Mouse (Mus musculus) hematopoietic stem cell, adult 5-6 weeks (primary cell): Measurements from ENCODE around the gene D630023F18Rik. TPM values are rescaled to one million over a fixed set of nuclear protein-coding genes. Genes with fewer than 3 reads are reported as not detected.

Source experiments
- ATAC-seq, 2 experiments: fragments of 125-278 bp in 1 of 2; replicated peaks in 1 of 2; 2 replicates each; pipeline ENCODE4 v1.8.0; 2016 to 2017; ENCODE audit warnings: inconsistent platforms in 2 of 2, mild to moderate bottlenecking in 2 of 2, moderate number of reproducible peaks in 2 of 2, low read depth in 1 of 2, moderate TSS enrichment in 1 of 2; ENCODE audit not compliant: low FRiP score in 2 of 2, poor library complexity in 2 of 2, severe bottlenecking in 2 of 2, insufficient read depth in 1 of 2, low TSS enrichment in 1 of 2
- total RNA-seq: library from RNA; stranded (forward); fragments of 172-1452, 232-1000 nt; gene quantifications from 2 replicates; pipeline ENCODE4 v1.2.3, GENCODE M21; 2017

The D630023F18Rik gene
- total RNA-seq, 1 experiment from 2014 or later, result not detected

DNA sequence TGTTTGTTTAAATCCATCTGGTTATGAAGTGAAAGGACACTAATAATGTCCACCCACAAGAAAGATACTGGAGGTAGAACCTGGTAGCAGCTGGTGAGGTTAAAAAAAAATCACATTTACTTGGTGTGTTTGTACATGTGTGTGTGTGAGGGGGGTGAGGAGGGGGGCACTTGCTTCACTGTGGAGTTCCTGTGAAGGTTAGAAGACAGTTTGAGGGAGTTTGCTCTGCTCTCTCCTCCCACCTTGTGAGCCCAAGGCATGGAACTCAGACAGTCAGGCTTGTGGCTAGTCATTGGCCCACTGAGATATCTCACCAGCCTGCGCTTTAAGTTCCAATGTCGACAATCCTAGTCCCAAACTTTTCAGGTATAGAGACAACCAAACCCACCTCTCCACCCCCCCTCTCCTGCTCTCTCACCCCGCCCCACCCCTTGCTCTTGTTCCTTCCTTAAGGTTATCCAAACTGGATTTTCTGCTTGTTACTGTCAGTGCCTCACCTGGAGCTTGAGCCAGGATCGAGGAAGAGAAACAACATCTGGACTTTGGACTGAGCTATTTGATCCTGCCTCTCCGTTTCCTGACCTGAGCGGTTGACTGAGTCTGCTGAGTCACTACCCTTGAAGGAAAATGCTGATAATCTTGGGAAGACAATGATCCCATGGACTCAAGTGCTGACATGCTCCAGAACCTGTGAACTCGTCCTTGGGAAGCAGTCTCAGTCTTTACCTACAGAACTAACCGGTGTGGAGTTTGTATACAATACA, 4.7 kb downstream of the D630023F18Rik start:
- no peak for ATAC-seq

DNA sequence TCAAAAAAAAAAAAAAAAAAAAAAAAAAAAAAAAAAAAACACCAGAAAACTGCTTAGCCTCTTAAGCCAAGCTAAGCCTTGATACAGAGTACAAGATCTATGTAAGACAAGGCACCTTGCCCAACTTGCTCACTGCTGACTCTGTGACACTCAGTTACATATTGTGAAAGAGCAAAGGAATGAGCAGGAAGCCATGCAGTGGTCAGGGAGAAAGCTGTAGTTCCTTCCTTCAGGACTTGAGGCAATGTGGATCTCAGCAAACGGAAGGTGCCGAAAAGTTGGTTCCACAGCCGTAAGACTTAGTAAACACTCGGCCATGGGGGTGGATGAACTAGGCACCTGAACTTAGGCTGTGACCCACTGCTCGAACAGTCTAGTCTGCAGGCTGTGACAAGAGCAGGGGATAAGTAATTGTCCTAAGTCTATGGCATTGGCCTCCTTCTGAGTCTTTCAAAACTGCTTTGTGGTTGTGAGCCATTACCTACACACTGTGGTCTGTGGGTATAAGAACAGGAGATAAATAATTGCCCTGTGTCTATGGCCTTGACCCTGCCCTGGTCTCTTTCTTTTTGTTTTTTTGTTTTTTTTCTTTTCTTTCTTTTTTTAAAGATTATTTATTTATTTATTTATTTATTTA, 9.4 kb downstream of the D630023F18Rik start:
- peak in 1 of 2 experiments; percentile 63; a peak in 2 of 4 replicates for ATAC-seq

DNA sequence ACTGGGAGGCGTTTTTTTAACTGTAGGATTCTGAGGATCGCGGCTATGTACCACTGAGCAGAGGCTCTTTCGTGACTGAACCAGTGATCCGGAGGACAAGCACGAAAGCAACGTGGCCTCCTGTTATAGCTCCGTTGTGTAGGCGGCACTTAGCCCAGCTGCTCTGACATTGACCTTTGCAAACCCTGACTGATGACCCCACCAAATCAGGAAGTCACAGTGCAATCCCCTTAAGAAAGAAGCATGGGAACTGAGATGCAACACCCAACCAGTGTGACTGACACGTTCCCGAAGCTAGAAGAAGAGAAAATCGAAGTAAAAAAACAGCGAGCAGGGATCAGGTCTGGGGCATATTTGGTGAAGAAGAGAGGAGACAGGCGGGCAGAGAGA, 10.2 kb downstream of the D630023F18Rik start:
- ATAC-seq, result peak in 1 of 2 experiments; percentile 54; a peak in 2 of 4 replicates

DNA sequence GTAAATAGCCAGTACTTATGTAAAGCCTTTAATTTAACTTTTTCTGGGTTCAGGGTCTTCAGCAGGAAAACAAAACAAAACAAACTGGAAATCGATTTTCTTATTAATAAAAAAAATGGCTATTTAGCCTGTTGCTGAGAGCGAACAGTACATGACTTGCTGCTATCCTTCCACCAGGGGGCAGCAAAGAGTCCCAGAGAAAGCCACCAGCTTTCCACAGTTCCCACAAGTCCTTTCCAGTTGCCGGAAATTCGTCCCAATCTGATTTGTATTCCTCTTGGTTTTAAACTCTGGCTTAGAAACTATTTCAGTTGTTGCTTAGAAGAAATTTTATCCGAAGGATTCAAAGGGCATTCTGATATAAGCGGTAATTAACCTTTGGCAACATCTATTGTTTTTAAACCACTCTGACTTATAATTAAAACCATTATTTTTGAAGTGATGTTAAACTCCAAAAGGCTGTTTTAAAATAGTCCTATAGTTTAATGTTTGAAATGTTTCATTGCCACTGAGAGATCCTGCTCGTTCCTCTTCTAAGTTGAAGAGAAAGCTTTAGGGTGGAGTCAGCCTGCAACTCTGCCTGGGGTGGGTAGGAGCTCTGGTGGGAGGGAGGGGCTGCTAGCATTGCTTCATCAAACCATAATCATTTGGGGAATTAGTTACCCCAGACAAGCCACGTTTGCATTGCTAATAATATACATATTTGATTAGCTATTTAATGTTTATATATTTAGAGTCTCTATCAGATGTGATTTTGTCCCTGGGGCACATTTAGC, 10.8 kb downstream of the D630023F18Rik start:
- peak in 1 of 2 experiments; percentile 30; a peak in 1 of 4 replicates for ATAC-seq

DNA sequence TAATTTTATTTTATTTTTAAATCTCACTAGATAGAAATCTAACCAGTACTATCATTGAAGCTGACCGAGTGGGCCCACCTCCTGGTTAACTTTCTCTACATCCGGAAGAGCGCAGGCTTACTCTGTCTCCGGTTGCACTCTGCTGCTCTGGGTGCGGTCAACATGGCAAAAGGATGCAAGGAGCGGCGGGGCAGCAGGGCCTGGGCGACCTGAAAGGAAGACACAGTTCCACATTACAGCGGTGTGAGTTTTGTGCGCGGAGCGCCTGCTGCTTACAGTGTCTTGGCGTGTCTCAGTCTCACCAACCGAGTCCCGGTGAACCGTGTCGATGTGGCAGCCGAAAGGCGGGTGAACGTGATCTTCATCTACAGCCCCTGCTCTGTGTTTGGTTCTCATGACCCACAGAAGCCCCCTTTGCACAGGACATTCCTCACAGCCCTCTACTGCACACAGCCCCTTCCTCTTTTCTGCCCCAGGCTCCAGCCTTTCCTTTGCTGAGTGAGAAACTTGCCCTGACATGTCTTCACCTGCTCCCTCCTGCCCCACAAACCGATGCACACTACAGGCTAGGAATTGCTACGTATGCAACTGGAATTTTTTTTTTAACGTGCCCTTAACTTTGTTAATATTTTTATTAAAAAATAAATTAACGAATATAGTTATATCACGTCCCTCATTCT, 13.1 kb downstream of the D630023F18Rik start:
- ATAC-seq, result no peak; a peak in 1 of 4 replicates

DNA sequence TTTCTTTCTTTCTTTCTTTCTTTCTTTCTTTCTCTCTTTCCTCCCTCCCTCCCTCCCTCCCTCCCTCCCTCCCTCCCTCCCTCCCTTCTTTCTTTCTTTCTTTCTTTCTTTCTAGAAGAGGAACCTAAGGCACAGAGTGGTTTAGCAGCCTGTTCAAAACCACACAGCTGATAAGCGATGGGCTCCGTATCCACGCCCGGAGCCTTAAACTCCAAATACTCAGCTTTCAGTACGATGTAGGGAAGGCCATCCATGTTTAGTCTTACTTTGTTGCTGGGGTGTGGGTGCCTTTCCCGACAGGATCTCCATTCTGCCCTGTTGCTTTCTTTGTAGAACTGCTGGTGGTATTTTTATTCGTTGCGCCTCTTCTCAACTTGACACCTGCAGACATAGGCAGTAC, 13.8 kb downstream of the D630023F18Rik start:
- ATAC-seq, result no peak

DNA sequence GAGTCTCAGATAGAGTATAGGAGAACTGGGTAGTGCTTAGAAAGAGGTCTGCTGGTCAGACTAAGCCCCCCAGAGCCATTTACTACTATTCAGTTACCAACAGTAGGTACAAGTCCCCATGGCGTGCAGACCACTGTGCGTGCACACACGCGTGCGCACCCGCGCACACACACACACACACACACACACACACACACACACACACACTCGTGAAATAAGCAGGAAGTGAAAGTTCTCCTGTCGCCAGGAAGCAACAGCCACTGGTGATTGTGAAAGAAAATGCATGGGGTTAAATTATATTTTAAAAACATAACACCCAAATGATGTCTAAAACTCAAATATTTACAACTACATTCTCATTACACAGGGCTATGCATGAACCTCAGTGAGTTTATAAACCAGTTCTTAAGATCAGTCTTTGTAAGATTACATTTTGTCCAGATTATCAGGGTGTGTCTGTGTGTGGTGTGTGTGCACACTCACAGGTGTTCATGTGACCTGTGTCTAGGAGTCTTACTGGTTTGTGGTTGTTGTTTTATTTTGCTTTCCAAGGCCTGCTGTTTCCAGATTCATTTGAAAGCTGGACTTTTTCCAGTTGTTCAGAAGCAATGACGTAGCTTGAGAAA, 15.2 kb downstream of the D630023F18Rik start:
- peak in 1 of 2 experiments; percentile 56; a peak in 1 of 4 replicates for ATAC-seq

DNA sequence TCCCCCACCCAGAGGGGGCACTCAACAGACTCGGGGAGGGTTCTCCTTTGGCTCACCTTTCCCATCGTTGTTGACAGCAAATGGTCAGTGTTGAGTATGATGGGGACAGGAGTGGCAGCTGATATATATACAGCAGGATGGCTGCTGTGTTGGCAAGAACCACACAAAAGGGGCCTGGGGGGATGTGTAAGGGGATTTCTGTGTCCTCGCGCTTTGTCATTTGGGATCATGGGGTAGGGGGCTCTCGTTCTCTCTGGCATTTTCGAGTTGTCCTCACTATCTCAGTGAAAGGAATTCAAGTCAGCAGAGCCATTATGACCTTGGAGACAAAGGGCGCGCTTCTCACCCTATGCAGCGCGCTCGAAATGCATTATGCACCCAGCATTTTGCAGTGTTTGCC, 19.7 kb downstream of the D630023F18Rik start, which contains the start of gene Cryga:
TSS of gene Cryga (minus strand) at position 101 of the 400 bp plus-strand sequence.
- ATAC-seq, result no peak

DNA sequence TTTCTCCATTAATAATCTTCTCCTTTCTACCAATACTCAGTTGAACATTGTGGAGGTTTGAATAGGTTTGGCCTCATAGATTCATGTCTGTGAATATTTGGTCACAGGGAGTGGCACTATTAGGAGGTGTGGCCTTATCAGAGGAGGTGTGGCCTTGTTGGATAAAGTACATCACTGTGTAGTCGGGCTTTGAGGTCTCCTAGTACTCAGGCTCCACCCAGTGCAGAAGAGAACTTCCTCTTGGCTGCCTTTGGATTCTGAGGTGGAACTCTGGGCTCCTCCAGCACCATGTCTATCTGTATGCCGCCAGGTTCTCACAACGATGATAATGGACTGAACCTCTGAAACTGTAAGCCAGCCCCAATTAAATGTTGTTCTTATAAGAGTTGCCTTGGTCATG, 26.1 kb downstream of the D630023F18Rik start:
- ATAC-seq, result no peak

DNA sequence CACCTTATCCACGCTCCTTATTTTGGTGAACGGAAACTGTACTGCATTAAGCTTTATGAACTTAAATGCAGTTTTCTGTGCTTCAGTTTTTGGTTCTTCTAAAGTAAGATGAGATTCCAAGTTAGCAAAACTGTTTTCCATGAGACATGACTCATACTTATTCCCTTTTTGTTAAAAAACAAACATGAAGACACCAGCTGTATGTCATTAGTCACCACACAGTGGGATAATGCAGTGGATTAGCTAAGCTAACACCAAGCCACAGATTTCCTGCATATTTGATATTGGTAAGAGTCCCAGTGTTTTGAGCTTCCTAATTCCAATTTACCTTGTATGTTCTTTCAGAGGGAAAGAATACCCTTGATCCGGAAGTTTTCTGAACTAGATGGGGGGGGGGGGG, 31.4 kb downstream of the D630023F18Rik start:
- no peak for ATAC-seq

DNA sequence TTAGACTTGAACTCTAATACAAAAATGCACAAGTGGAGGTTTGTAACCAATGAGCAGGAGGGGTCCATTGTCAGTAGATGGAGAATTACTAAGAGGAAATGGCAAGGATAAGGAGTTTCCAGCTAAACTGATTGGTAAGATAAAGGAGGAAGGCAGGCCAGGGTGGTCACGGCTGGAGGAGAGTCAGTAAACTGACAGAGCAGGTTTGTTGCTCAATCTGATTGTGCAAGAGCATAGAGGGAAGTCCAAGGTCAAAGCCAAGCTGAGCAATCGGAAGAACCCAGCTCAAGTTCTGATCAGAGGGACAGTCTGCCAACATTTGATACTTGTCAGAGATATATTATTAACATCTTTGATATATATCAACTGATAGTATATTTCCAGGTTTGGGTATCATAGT, 32.6 kb downstream of the D630023F18Rik start:
- peak; percentile 46 to 78; a peak in 3 of 4 replicates for ATAC-seq

DNA sequence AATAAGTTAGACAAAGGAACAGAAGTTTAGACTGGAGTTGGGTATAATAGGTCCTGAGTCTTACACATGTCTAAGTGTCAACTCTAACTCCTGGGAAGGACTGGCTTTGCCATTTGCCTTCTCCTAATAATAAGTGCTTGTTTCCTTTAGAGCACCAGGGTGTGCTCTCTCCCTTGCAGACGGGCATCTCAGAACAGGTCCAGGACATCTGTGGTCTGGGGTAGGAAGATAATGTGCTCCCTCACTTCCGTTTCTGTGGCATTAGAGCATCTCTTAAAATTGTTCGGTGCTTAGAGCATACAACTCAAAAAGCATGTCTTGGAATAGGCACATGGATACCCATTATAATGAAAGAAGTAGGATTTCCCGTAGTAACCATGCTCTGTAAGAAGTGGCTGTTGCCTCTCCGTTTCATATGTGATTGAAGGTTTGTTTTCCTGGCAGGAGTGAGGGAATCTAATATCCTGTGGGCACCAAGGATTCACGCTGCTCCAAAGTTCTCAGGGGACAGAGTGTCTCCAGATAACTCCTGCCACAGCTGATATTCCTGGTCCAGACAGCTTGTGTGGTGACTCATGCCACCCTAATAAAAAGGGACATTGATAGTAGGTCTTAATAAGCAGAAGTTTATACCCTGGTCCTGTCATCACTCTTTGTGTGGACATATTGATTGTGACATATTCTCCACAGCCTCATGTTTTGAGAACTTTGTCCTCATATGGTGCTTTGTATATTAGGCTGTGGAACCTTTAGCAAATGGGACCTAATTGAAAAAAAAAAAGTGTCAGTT, 34.3 kb downstream of the D630023F18Rik start:
- ATAC-seq, result peak in 1 of 2 experiments; percentile 70; a peak in 1 of 4 replicates

DNA sequence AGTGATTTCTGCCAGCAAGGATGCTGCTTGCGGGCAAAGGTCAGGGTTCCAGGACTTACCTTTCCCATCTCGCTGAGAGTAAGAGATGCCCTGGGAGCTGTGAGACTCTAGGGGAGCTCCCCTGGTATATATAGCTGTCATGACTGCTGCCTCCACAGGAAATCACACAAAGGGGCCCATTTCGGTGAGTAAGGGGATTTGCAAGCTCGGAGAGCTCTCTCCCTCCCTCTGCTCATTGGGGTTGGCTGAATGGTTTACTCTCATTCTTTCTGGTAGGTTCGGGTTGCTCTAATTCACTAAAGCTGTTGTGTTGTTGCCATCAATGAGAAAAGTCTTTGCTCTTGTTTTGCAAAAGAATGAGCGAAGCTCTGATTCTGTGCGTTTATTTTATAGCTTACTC, 40.8 kb downstream of the D630023F18Rik start, which contains the start of gene Crygb:
TSS of gene Crygb (minus strand) at position 101 of the 400 bp plus-strand sequence.
- ATAC-seq, result no peak

DNA sequence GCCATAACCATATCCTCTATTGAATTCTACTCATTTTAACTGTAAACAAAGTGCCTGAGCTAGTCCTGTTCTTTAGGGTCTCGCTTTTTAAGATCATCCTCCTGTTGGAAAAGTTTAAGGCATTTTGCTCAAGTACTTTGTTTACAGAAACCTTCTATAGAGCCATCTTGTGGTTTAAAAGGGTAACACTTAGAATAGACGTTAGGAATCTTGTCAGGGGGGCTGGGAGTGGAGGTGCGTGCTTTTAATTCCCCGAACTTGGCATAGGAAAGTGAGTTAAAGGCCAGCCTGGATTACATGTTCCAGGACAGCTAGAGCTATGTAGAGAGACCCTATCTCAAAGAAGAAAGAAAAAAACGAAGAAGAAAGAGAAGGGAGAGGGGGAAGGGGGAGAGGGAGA, 47.4 kb downstream of the D630023F18Rik start:
- ATAC-seq, result no peak

DNA sequence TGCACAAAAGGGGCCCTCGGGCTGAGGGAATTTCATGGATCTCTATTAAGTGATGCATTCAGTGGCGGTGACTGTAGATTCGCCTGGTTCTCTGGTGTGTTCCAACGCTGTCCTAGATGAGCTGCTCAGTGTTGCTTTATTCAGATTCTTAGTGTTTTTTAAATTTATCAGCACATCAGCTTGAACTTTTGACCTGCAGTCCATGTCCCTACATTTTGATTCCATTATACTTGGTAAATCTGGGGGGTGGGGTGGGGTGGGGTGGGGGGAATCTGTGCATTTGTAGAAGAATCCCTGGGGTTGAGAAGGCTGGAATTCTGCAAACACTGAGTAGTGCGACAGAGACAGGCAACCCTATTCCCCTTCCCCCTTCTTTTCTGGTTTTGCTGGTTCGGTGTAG, 49.4 kb downstream of the D630023F18Rik start, which contains the start of gene Crygc:
TSS of gene Crygc (minus strand) at position 101 of the 400 bp plus-strand sequence.
- ATAC-seq, result no peak

DNA sequence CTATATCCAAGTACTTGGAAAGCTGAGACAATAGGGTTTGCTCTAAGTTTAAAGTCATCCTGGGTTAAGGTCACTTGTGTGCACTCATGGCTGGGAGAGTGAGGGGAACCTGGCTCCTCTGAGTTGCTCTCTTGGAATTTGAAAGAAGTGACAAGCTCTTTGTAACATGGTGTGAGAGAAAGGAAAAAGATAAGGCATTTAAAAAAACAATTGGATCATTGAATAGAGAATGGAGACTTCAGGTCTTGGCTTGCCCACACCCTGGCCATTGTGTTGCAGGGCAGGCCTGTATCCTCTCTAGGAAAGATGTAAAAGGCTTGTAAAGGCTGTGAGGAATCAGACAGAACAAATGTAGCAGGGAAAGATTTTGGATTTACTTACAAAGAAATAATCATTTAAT, 55.2 kb downstream of the D630023F18Rik start:
- no peak for ATAC-seq
